Mouse (Mus musculus) bone marrow macrophage, adult 2 months (primary cell): Measurements from ENCODE around the gene Tecpr1.

Source experiments
- CTCF ChIP-seq: IDR thresholded peaks from 2 replicates; pipeline ENCODE4 v1.5.1; 2012; ENCODE audit warnings: low read depth, mild to moderate bottlenecking, low read length, moderate library complexity
- POLR2A ChIP-seq: IDR thresholded peaks from 2 replicates; pipeline ENCODE4 v1.6.1; 2012; ENCODE audit warnings: mild to moderate bottlenecking, low read depth, low read length, borderline replicate concordance

DNA sequence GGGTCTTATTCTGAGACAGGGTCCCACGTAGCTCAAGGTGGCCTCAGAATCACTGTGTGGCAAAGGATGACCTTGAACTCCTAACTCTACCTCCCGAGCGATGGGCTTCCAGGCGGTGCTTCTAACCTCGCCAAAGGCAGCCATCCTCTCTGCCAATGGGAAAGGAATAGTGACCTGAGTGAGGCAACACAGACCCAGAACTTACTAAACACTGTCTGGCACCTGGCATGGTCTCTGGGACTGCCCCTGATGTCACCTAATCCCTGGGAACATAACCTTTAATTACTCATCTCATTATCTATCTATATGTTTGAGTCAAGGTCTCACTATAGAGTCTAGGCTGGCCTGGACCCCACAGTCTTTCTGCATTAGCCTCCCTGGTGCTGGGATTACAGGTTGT lies 3.5 kb downstream of the Tecpr1 start:
- no peak for TF ChIP-seq CTCF
- no peak for TF ChIP-seq POLR2A
